Mouse (Mus musculus): ENCODE data around the gene Erbin. TPM values are rescaled to one million over a fixed set of nuclear protein-coding genes. Genes with fewer than 3 reads are reported as not detected.

The Erbin gene
- polyA plus RNA-seq, 1 experiment, result 138 TPM

DNA sequence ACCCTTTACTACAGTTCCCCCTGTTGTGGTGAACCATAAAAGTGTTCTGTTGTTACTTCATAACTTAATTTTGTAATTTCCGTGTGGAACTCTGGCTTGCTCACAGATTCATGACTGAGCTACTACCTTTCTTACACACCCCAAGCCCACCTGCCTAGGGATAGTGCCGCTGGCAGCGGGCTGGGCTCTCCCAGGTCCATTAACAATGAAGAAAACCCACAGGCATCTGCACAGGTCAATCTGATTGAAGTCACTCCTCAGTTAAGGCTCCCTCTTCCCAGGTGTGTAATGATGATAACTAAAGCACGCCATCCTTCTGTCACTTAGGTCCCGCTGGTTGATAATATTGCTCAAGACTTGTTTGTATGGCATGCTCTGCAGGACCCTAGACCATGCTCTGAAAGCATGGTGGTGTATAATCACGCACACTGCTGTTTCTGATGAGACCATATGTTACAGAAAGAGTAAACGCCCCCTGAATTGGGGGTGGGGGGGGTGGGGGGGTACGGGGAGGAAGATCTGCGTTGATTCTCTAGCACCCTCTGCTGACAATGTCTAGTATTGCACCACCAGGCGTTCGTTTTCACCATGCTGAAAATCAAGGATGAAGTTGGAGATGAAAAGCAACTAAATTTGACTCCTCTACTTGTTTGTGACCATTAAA, 140.3 kb downstream of the Erbin start:
- Histone ChIP-seq H3K4me3 (ENCODE audit: insufficient read depth, low read length) (no peak overlapping the region), H3K4me1 (ENCODE audit: control insufficient read depth, insufficient read depth, low read length) (no peaks in the 10 kb centered on the region), H3K27ac (ENCODE audit: insufficient read depth, low read length) (no peak overlapping the region)
- no peak for TF ChIP-seq POLR2A (IDR thresholded peaks at IDR 0.05; ENCODE audit: low read depth, low read length)
- no peak for TF ChIP-seq CTCF (IDR thresholded peaks at IDR 0.05; ENCODE audit: borderline replicate concordance, insufficient read depth, low read length)

DNA sequence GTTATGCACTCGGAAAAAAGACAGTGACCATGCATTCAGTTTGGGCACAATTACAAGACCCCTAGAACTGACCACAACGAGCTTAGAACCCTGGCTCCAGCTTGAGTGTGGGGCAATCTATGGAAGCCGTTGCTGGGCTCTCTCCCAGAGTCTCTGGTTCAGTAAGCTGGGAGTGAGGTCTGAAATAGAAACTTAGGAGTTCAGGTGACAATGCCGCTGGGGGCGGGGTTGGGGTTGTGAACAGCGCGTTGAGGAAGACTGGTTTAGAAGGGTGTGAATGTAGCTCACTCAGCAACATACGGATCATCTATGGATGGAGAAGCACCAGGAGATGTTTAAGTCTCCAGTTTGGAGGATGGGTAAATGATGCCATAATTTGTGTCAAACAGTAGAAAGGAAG, 143.2 kb downstream of the Erbin start:
- Histone ChIP-seq H3K27ac (ENCODE audit: insufficient read depth, low read length) (no peak overlapping the region), H3K4me3 (ENCODE audit: insufficient read depth, low read length) (no peak overlapping the region), H3K4me1 (ENCODE audit: control insufficient read depth, insufficient read depth, low read length) (no peaks in the 10 kb centered on the region)
- TF ChIP-seq CTCF (IDR thresholded peaks at IDR 0.05; ENCODE audit: borderline replicate concordance, insufficient read depth, low read length) (no peak), POLR2A (IDR thresholded peaks at IDR 0.05; ENCODE audit: low read depth, low read length) (no peak)

DNA sequence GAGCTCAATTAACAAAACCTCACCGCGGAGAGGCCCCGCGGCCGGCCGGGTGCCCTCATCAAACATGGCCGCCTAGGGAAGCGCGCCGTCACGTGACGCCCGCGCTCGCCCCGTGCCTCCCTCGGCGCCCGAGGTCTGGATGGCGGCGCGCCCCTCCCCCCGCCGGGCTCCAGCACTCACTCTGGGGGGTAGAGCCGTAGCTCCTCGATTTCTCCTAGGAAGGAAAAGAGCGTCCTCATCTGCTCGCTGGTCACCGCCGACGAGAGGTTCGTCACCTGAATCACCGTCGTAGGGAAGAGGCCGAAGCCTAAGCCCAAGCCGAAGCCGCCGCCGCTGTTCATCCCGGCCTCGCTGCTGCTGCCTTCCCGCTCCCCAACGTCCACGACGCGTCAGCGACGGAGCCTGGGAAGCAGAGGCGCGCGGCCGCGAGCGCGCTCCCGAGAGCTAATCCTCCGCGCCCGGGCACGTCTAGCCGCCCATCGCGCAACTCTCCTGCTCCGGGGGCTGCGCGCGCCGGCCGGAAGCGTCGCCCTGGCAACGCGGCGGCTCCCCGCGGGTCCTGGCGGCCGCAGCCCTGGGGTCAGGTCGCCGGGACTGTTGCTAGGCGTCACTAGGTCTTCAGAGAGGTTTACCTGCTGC, 146.1 kb downstream of the Erbin start, which contains the start of gene Srek1:
TSS of gene Srek1 (minus strand) at position 490 of the 639 bp plus-strand sequence.
- H3K4me3 ChIP-seq (ENCODE audit: insufficient read depth, low read length), result peak within 1 kb of the TSS; percentile 97
- H3K4me1 ChIP-seq (ENCODE audit: control insufficient read depth, insufficient read depth, low read length), result peaks cover 2% of the 10 kb centered on the region; the same call in 1 of the 2 replicates
- peak within 1 kb of the TSS; percentile 98 for H3K27ac ChIP-seq (ENCODE audit: insufficient read depth, low read length)
- TF ChIP-seq CTCF (IDR thresholded peaks at IDR 0.05; ENCODE audit: borderline replicate concordance, insufficient read depth, low read length) (no peak), POLR2A (IDR thresholded peaks at IDR 0.05; ENCODE audit: low read depth, low read length) (peak; percentile 90)

DNA sequence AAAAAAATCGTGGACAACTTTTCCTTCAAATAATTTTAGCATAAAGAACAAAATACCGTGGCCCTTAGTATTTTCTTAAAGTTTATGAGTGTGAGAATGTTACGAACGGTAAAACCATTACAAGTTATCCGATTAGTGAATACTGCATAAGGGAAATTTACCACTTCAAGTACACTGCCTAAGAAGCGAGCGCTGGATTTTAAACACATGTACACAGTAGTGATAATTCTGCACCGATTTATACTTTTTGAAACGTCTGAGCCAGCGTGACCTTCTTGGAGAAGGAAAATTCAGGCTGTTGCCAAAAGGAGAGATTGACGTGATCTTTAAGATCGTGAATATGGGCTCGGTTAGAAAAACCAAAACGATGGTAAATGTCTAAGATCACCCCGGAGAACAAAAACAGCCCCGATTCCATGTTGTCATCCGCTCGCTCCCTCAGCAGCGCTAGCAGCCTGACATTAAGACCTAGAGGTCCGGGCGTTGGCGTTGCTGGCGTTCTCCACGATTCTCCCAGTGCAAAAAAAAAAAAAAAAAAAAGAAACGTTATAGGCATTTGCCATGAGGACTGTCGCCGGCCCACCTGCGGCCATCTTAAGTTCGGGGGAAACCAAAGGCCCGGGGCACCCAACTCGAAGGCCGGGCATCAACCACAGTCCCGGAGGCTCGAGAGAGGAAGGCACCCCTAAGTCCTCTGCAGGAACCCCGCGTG, 146.8 kb downstream of the Erbin start:
- Histone ChIP-seq H3K4me1 (ENCODE audit: control insufficient read depth, insufficient read depth, low read length) (peaks cover 2% of the 10 kb centered on the region; the same call in 1 of the 2 replicates), H3K4me3 (ENCODE audit: insufficient read depth, low read length) (peak overlapping the region; percentile 97), H3K27ac (ENCODE audit: insufficient read depth, low read length) (peak overlapping the region; percentile 98)
- TF ChIP-seq POLR2A (IDR thresholded peaks at IDR 0.05; ENCODE audit: low read depth, low read length) (peak; percentile 28; the same call in 1 of the 2 replicates), CTCF (IDR thresholded peaks at IDR 0.05; ENCODE audit: borderline replicate concordance, insufficient read depth, low read length) (no peak)

DNA sequence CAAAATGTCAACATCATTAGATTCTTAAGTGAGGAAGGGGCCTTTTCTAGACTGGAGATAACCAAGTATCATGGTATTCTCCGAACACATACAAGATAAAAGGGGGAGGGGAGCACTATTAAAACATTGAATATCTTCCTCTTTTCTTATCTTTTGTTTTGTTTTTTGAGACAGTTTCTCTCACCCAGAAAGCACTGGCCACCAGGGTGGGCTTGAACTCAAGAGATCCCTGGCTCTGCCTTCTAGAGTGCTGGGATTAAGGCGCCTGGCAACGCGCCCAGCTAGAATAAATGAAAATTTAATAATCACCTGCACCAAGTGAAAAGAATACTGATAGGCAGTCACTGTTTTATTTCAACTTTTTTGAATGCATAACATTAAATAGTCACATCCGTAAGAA, 147.4 kb downstream of the Erbin start:
- Histone ChIP-seq H3K27ac (ENCODE audit: insufficient read depth, low read length) (no peak overlapping the region), H3K4me1 (ENCODE audit: control insufficient read depth, insufficient read depth, low read length) (peaks cover 2% of the 10 kb centered on the region; the same call in 1 of the 2 replicates)
- TF ChIP-seq CTCF (IDR thresholded peaks at IDR 0.05; ENCODE audit: borderline replicate concordance, insufficient read depth, low read length) (no peak), POLR2A (IDR thresholded peaks at IDR 0.05; ENCODE audit: low read depth, low read length) (no peak)

DNA sequence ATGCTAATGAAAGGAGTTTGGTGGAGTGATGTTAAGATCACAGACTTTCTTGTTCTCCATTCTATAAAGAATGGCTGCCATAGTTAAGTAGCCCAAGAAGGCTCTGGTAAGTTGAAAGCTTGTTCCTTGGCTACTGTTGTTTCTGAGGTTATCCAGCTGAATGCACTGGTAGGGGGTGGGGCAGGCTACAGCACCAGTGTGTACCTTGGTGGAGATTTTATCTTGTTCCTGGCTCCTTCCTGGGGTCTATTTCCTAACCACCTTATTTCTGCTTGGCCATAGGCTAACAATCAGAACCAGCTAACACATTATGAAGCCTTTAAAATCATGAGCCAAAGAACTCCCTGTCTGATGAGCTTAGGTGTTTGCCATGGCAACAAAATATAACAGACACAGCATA, 149.5 kb downstream of the Erbin start:
- TF ChIP-seq POLR2A (IDR thresholded peaks at IDR 0.05; ENCODE audit: low read depth, low read length) (no peak), CTCF (IDR thresholded peaks at IDR 0.05; ENCODE audit: borderline replicate concordance, insufficient read depth, low read length) (no peak)
- H3K4me3 ChIP-seq (ENCODE audit: insufficient read depth, low read length), result no peak overlapping the region
- no peak overlapping the region for H3K27ac ChIP-seq (ENCODE audit: insufficient read depth, low read length)
- peaks cover 2% of the 10 kb centered on the region; the same call in 1 of the 2 replicates for H3K4me1 ChIP-seq (ENCODE audit: control insufficient read depth, insufficient read depth, low read length)

More for the DNA sequence above, 147.4 kb downstream of the Erbin start:
- H3K4me3 ChIP-seq (ENCODE audit: insufficient read depth, low read length), result peak overlapping the region; percentile 97

Other genes with a start within 250 kb of the Erbin start
- 126 and 128 TPM in 2 replicates for gene Srek1, start 145.9 kb downstream of the Erbin start, polyA plus RNA-seq (2011; ENCODE audit: insufficient read length, low read depth, missing spikeins)
- gene Nln, start 189.1 kb upstream of the Erbin start, polyA plus RNA-seq (2011; ENCODE audit: insufficient read length, low read depth, missing spikeins), result 39.9 and 44.0 TPM in 2 replicates
- 6.8 and 7.2 TPM in 2 replicates for gene Sgtb, start 189.2 kb upstream of the Erbin start, polyA plus RNA-seq (2011; ENCODE audit: insufficient read length, low read depth, missing spikeins)

Data from embryonic fibroblast, embryonic 13.5 days (primary cell).